Mouse (Mus musculus) liver, embryonic 11.5 days (tissue): ENCODE measurements at regions not wholly inside any gene's neighbourhood (a gene's known extent, or its start where the extent isn't known, plus 50 kb on each side); places are given as distances from the start of the nearest gene placed in this dataset.
A peak's percentile ranks its signal among the peaks of the same experiment; 100 is the strongest.

Experiments used
- ATAC-seq: fragments of 200-750 bp; cut with Nextera tagmentation; replicated peaks from 2 replicates; pipeline ENCODE4 v1.8.0; 2017; ENCODE audit warnings: moderate number of reproducible peaks, mild to moderate bottlenecking, moderate TSS enrichment, moderate library complexity; ENCODE audit not compliant: low FRiP score
- DNase-seq: peaks from one replicate; pipeline ENCODE4 v3.0.0-alpha.2; 2017; ENCODE audit warnings: low spot score
- H3K27ac ChIP-seq: fragments of 300-500 bp; sonication (generic); 2 replicates; pipeline ENCODE4 v1.5.1; 2014; ENCODE audit warnings: mild to moderate bottlenecking, low read depth, low read length, control low read depth
- H3K27me3 ChIP-seq: fragments of 300-500 bp; sonication (generic); replicated peaks from 2 replicates; pipeline ENCODE4 v1.6.1; 2014; ENCODE audit warnings: low read length, mixed read lengths; ENCODE audit not compliant: control insufficient read depth, insufficient read depth
- H3K36me3 ChIP-seq: fragments of 300-500 bp; sonication (generic); 2 replicates; pipeline ENCODE4 v1.6.1; 2014; ENCODE audit warnings: mild to moderate bottlenecking, low read length, moderate library complexity, mixed read lengths; ENCODE audit not compliant: control insufficient read depth, insufficient read depth
- H3K4me1 ChIP-seq: fragments of 300-500 bp; sonication (generic); replicated peaks from 2 replicates; pipeline ENCODE4 v1.6.1; 2014; ENCODE audit warnings: low read length, mixed read lengths; ENCODE audit not compliant: control insufficient read depth, insufficient read depth
- H3K4me2 ChIP-seq: fragments of 300-500 bp; sonication (generic); 2 replicates; pipeline ENCODE4 v1.6.1; 2014; ENCODE audit warnings: mild to moderate bottlenecking, control low read depth, moderate library complexity
- H3K4me3 ChIP-seq: fragments of 300-500 bp; sonication (generic); 2 replicates; pipeline ENCODE4 v1.5.1; 2014; ENCODE audit warnings: low read depth, low read length, control low read depth
- H3K9ac ChIP-seq: fragments of 300-500 bp; sonication (generic); 2 replicates; pipeline ENCODE4 v1.6.1; 2014; ENCODE audit warnings: low read depth, low read length, control low read depth
- H3K9me3 ChIP-seq: fragments of 300-500 bp; sonication (generic); 2 replicates; pipeline ENCODE4 v1.6.1; 2016; ENCODE audit warnings: low read length, inconsistent platforms, mixed read lengths; ENCODE audit not compliant: control insufficient read depth
- WGBS: fragments of 180-500 bp; shearing (Covaris S2); extraction: QIAGEN DNeasy Blood & Tissue Kit; methylation state at CpG from one replicate; pipeline ENCODE4 v1.1.7; 2014; 5-methylcytosine and 5-hydroxymethylcytosine counted together

- H3K9ac ChIP-seq: no peak overlapping the region
- no peak overlapping the region for H3K4me2 ChIP-seq
- WGBS: 61% methylated on average over 2 of the region's 2 CpGs
- no peaks in the 10 kb centered on the region for H3K4me1 ChIP-seq
- H3K27ac ChIP-seq: no peak overlapping the region
- H3K27me3 ChIP-seq: no peaks in the 10 kb centered on the region
- no peak for ATAC-seq
- no peaks in the 10 kb centered on the region for H3K36me3 ChIP-seq
- no peak overlapping the region for H3K4me3 ChIP-seq
- no peak for DNase-seq
- no peaks in the 10 kb centered on the region for H3K9me3 ChIP-seq
Measured at GRCm38 (mm10) chr9:93509646-93510045, 967.6 kb downstream of the Plod2 start.

- no peaks in the 10 kb centered on the region for H3K9me3 ChIP-seq
- no peak for ATAC-seq
Measured at GRCm38 (mm10) chr9:93524055-93524454, 982.0 kb downstream of the Plod2 start.

GRCm38 (mm10) chr9:93525132-93525531 is 983.1 kb downstream of the Plod2 start:
- Histone ChIP-seq H3K4me3 (no peak overlapping the region), H3K36me3 (no peaks in the 10 kb centered on the region), H3K4me2 (no peak overlapping the region), H3K9me3 (no peaks in the 10 kb centered on the region), H3K9ac (no peak overlapping the region), H3K27ac (no peak overlapping the region), H3K4me1 (no peaks in the 10 kb centered on the region), H3K27me3 (no peaks in the 10 kb centered on the region)
- peak; percentile 45; the same call in 1 of the 2 replicates for ATAC-seq
- DNase-seq: no peak

More at GRCm38 (mm10) chr9:93524055-93524454, 982.0 kb downstream of the Plod2 start:
- H3K4me2 ChIP-seq: no peak overlapping the region
- no peak overlapping the region for H3K4me3 ChIP-seq
- no peak for DNase-seq
- WGBS: 83% methylated on average over 6 of the region's 6 CpGs
- H3K4me1 ChIP-seq: no peaks in the 10 kb centered on the region
- no peaks in the 10 kb centered on the region for H3K36me3 ChIP-seq
- no peak overlapping the region for H3K9ac ChIP-seq
- H3K27ac ChIP-seq: no peak overlapping the region
- no peaks in the 10 kb centered on the region for H3K27me3 ChIP-seq

GRCm38 (mm10) chr9:93530646-93531320 is 988.8 kb downstream of the Plod2 start:
- Histone ChIP-seq H3K4me1 (no peaks in the 10 kb centered on the region), H3K9ac (no peak overlapping the region), H3K9me3 (no peaks in the 10 kb centered on the region), H3K27ac (no peak overlapping the region), H3K4me2 (no peak overlapping the region), H3K4me3 (no peak overlapping the region), H3K27me3 (no peaks in the 10 kb centered on the region), H3K36me3 (no peaks in the 10 kb centered on the region)
- WGBS: 57% methylated on average over 2 of the region's 2 CpGs
- ATAC-seq: no peak
- no peak for DNase-seq
